Mouse (Mus musculus) intestine, embryonic 16.5 days (tissue): ENCODE results near the gene Taar8c. TPM values are rescaled to one million over a fixed set of nuclear protein-coding genes. Genes with fewer than 3 reads are reported as not detected.
A peak's percentile ranks its signal among the peaks of the same experiment; 100 is the strongest.
"Not testable (repeated sequence)": the region's sequence is repeated elsewhere in the genome, so short reads cannot be mapped to it uniquely, and the experiment has no call there.

ENCODE experiments used
- ATAC-seq: fragments of 200-750 bp; cut with Nextera tagmentation; 2 replicates; pipeline ENCODE4 v1.8.0; 2017; ENCODE audit warnings: moderate TSS enrichment, moderate library complexity
- H3K27ac ChIP-seq: fragments of 300-500 bp; sonication (generic); 2 replicates; pipeline ENCODE4 v1.5.1; 2014; ENCODE audit warnings: mild to moderate bottlenecking, low read length
- H3K27me3 ChIP-seq: fragments of 300-500 bp; sonication (generic); replicated peaks from 2 replicates; pipeline ENCODE4 v1.6.1; 2014; ENCODE audit warnings: low read length, control low read depth, mixed read lengths; ENCODE audit not compliant: control insufficient read depth, insufficient read depth
- H3K36me3 ChIP-seq: fragments of 300-500 bp; sonication (generic); 2 replicates; pipeline ENCODE4 v1.6.1; 2014; ENCODE audit warnings: low read length, control low read depth; ENCODE audit not compliant: control insufficient read depth, insufficient read depth
- H3K4me1 ChIP-seq: fragments of 300-500 bp; sonication (generic); 2 replicates; pipeline ENCODE4 v1.6.1; 2014; ENCODE audit warnings: low read length, control low read depth, mixed read lengths; ENCODE audit not compliant: control insufficient read depth, insufficient read depth
- H3K4me2 ChIP-seq: fragments of 300-500 bp; sonication (generic); 2 replicates; pipeline ENCODE4 v1.6.1; 2014; ENCODE audit warnings: low read depth, low read length, control low read depth
- H3K4me3 ChIP-seq: fragments of 300-500 bp; sonication (generic); 2 replicates; pipeline ENCODE4 v1.5.1; 2014; ENCODE audit warnings: mild to moderate bottlenecking, low read length
- H3K9ac ChIP-seq: fragments of 300-500 bp; sonication (generic); 2 replicates; pipeline ENCODE4 v1.6.1; 2014; ENCODE audit warnings: low read depth, low read length
- H3K9me3 ChIP-seq: fragments of 300-500 bp; sonication (generic); 2 replicates; pipeline ENCODE4 v1.6.1; 2016; ENCODE audit warnings: low read length, control low read depth; ENCODE audit not compliant: control insufficient read depth
- WGBS: fragments of 180-500 bp; shearing (Covaris S2); extraction: QIAGEN DNeasy Blood & Tissue Kit; methylation state at CpG from one replicate; pipeline ENCODE4 v1.1.7; 2014; 5-methylcytosine and 5-hydroxymethylcytosine counted together
- polyA plus RNA-seq: library from polyadenylated mRNA; unstranded; fragments of >200 nt; fragmentation: Nextera tagmentation; extraction: Ambion mirVana; gene quantifications from 2 replicates; pipeline ENCODE4 v1.2.1, GENCODE M21; 2015

Taar8c gene
- polyA plus RNA-seq, 1 experiment from 2014 or later: not detected

DNA sequence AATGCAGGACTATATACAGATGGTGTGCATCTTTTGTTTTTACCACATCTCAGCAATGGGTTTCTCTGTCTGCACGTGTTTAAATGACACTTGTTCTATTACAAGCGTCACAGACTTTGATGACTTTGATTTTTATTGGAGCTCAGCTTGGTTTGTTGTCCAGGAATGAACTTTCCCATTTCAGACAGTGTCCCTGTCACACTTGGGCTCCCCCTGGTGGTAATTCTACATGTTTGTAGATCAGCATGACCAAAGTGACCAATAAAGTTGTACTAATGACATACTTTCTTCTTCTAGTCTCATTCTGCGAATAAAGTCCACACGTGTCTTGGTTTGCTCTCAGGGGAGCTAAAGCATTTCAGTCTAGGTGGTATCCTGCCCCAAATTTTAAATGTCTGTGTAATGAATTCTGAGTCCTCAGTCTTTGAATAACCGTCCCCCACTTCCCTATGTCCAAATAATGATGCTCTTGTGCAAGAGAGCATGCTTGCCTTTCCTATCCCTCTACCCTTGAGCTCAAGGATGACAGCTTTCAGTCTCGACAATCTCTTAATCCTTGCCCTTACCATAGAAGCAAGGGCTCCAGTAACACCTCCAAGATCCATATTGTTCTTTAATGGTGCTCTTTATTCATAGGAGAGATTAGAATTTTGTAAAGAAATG is 9.5 kb upstream of the Taar8c start:
- Histone ChIP-seq H3K9me3 (no peaks in the 10 kb centered on the region), H3K4me2 (no peak overlapping the region), H3K4me3 (no peak overlapping the region), H3K9ac (no peak overlapping the region), H3K36me3 (no peaks in the 10 kb centered on the region), H3K27ac (no peak overlapping the region), H3K4me1 (peaks cover 8% of the 10 kb centered on the region; the same call in 1 of the 2 replicates), H3K27me3 (no peaks in the 10 kb centered on the region)
- 48% methylated on average over 6 of the region's 6 CpGs for WGBS
- no peak for ATAC-seq

DNA sequence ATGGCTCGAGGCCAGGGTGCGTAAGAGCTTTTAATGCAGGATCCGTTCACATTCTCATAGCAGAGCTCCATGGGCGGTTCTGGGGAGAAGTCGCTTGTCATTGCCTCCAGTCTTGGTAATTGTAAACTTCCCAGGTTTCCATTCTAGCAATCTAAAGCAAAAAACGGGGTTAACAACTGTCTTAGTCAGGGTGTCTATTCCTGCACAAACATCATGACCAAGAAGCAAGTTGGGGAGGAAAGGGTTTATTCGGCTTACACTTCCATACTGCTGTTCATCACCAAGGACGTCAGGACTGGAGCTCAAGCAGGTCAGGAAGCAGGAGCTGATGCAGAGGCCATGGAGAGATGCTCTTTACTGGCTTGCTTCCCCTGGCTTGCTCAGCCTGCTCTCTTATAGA is 7.7 kb upstream of the Taar8c start, which contains the start of gene Taar9:
TSS of gene Taar9 (minus strand) at position 101 of the 400 bp plus-strand sequence.
- not testable (repeated sequence) for H3K4me2 ChIP-seq, H3K4me1 ChIP-seq, H3K36me3 ChIP-seq, H3K27me3 ChIP-seq, H3K9me3 ChIP-seq, H3K4me3 ChIP-seq, H3K9ac ChIP-seq, ATAC-seq
- 77% methylated on average over 8 of the region's 8 CpGs for WGBS
- peak within 1 kb of the TSS; percentile 75 for H3K27ac ChIP-seq

GRCm38 (mm10) chr10:24108236-24108635 is 6.5 kb upstream of the Taar8c start:
- no peak overlapping the region for H3K4me3 ChIP-seq
- peak; percentile 93 for ATAC-seq
- no peaks in the 10 kb centered on the region for H3K27me3 ChIP-seq
- no peaks in the 10 kb centered on the region for H3K9me3 ChIP-seq
- no peak overlapping the region for H3K4me2 ChIP-seq
- peak overlapping the region; percentile 75 for H3K27ac ChIP-seq
- peaks cover 8% of the 10 kb centered on the region; the same call in 1 of the 2 replicates for H3K4me1 ChIP-seq
- no peaks in the 10 kb centered on the region for H3K36me3 ChIP-seq
- no peak overlapping the region for H3K9ac ChIP-seq
- 48% methylated on average over 3 of the region's 3 CpGs for WGBS

GRCm38 (mm10) chr10:24107747-24108146 is 6.0 kb upstream of the Taar8c start:
- Histone ChIP-seq H3K27me3 (no peaks in the 10 kb centered on the region), H3K4me2 (no peak overlapping the region), H3K4me1 (peaks cover 8% of the 10 kb centered on the region; the same call in 1 of the 2 replicates), H3K27ac (peak overlapping the region; percentile 37; the same call in 1 of the 2 replicates), H3K9ac (no peak overlapping the region), H3K4me3 (no peak overlapping the region), H3K36me3 (no peaks in the 10 kb centered on the region), H3K9me3 (no peaks in the 10 kb centered on the region)
- WGBS: 54% methylated on average over 5 of the region's 5 CpGs
- 0 out of 2 replicates have a peak, but pooled peaks have one; percentile 1 for ATAC-seq

DNA sequence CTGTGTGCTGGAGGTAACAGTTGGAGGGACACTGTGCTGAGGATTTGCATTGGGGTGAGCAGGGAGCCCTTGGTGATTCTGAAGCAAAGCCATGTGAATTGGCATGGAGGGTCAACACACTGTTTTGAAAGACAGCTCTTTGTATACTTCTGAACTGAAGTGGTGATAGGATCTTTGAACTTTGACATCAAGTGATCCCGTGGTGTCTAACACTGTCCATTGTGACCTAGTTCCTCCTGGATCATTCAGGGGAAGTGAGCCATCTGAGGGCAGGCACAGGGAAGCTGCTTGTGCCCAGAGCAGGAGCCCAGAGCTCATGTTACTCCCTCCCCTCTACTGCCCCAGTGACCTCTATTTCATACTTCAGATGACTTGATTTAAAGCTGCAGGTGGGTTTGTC is 1.6 kb upstream of the Taar8c start:
- 41% methylated on average over 1 of the region's 1 CpGs for WGBS
- H3K4me3 ChIP-seq, H3K9ac ChIP-seq, H3K9me3 ChIP-seq, H3K27ac ChIP-seq, H3K4me1 ChIP-seq, H3K4me2 ChIP-seq, ATAC-seq, H3K36me3 ChIP-seq, H3K27me3 ChIP-seq: not testable (repeated sequence)

DNA sequence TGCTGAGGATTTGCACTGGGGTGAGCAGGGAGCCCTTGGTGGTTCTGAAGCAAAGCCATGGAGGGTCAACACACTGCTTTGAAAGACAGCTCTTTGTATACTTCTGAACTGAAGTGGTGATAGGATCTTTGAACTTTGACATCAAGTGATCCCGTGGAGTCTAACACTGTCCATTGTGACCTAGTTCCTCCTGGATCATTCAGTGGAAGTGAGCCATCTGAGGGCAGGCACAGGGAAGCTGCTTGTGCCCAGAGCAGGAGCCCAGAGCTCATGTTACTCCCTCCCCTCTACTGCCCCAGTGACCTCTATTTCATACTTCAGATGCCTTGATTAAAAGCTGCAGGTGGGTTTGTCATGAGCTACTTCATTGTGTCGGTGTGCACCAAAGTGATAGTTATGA is 4.7 kb downstream of the Taar8c start:
- not testable (repeated sequence) for H3K36me3 ChIP-seq, H3K4me3 ChIP-seq, H3K9ac ChIP-seq, ATAC-seq, H3K27ac ChIP-seq, H3K4me1 ChIP-seq, H3K27me3 ChIP-seq, H3K4me2 ChIP-seq, H3K9me3 ChIP-seq
- 46% methylated on average over 2 of the region's 2 CpGs for WGBS

DNA sequence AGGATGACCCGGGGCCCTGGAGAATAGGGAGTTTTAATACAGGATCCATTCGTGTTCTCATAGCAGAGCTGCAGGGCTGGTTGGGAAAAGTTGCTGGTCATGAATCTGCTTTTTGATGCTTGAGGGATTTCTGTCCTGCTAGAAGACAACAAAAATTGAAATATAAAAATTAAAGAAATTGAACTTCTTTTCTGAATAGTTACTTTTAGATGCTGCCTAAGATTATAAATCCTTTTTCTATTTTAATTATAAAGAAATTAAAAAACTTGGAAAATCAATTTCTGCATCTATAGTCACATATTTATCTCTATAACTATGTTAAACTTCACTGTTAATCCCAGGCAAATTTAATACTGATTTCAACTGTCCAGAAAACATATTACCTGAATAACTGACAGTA is 9.5 kb downstream of the Taar8c start, which contains the start of gene Taar8b:
TSS of gene Taar8b (minus strand) at position 101 of the 400 bp plus-strand sequence.
- no peaks in the 10 kb centered on the region for H3K36me3 ChIP-seq
- H3K27ac ChIP-seq: no peak within 1 kb of the TSS
- no peak for ATAC-seq
- H3K4me2 ChIP-seq: no peak within 1 kb of the TSS
- no peak within 1 kb of the TSS for H3K4me3 ChIP-seq
- no peaks in the 10 kb centered on the region for H3K4me1 ChIP-seq
- no peaks in the 10 kb centered on the region for H3K27me3 ChIP-seq
- no peaks in the 10 kb centered on the region for H3K9me3 ChIP-seq
- WGBS: 72% methylated on average over 2 of the region's 2 CpGs
- no peak within 1 kb of the TSS for H3K9ac ChIP-seq

GRCm38 (mm10) chr10:24087168-24087567 is 14.5 kb downstream of the Taar8c start:
- H3K9me3 ChIP-seq: no peaks in the 10 kb centered on the region
- H3K27me3 ChIP-seq: no peaks in the 10 kb centered on the region
- 88% methylated on average over 2 of the region's 2 CpGs for WGBS
- no peak overlapping the region for H3K4me2 ChIP-seq
- H3K4me3 ChIP-seq: no peak overlapping the region
- no peak overlapping the region for H3K9ac ChIP-seq
- no peaks in the 10 kb centered on the region for H3K4me1 ChIP-seq
- ATAC-seq: peak; percentile 14; the same call in 1 of the 2 replicates
- H3K36me3 ChIP-seq: no peaks in the 10 kb centered on the region
- H3K27ac ChIP-seq: peak overlapping the region; percentile 20; the same call in 1 of the 2 replicates

- Histone ChIP-seq H3K27me3 (no peaks in the 10 kb centered on the region), H3K9me3 (no peaks in the 10 kb centered on the region), H3K27ac (peak overlapping the region; percentile 5), H3K4me3 (no peak overlapping the region), H3K4me1 (no peaks in the 10 kb centered on the region), H3K4me2 (no peak overlapping the region), H3K36me3 (no peaks in the 10 kb centered on the region), H3K9ac (no peak overlapping the region)
- WGBS: 31% methylated on average over 5 of the region's 5 CpGs
- peak; percentile 75 for ATAC-seq
Observed at GRCm38 (mm10) chr10:24086555-24086954, 15.2 kb downstream of the Taar8c start.
